Mouse (Mus musculus) liver, postnatal 0 days (tissue): ENCODE results near the gene Olfr183.

ENCODE experiments used
- CTCF ChIP-seq: sonication (generic); IDR thresholded peaks from 2 replicates; pipeline ENCODE4 v1.5.1; 2016; ENCODE audit warnings: antibody characterized with exemption, low read depth
- EP300 ChIP-seq: IDR thresholded peaks from 2 replicates; pipeline ENCODE4 v1.6.1; 2016; ENCODE audit warnings: antibody characterized with exemption, low read depth, mild to moderate bottlenecking

DNA sequence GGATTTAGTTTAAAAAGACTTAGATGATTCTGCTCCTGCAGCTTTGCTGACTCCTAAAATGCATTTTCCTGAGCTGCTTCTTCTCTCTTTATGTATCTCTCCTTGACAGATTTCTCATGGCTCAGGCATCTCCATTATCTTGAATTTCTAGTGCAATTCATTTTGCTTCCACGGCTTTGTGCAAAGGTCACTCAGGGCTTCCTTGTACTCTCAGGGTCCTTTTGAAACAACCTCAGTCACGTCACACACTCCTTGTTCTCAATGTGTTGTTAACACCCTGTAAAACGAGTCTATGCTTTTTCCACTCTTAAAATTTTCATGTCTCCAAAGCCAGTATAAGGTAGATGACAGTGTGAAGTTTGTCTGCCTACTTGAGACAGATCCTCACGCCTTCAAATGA lies 52.4 kb downstream of the Olfr183 start:
- TF ChIP-seq EP300 (no peak), CTCF (no peak)
